Mouse (Mus musculus) thymus, postnatal 25 days (tissue): ENCODE measurements around the gene Pih1d1.

Experiments
- DNase-seq: peaks from one replicate; pipeline ENCODE4 v3.0.0; 2022

The Pih1d1 gene

DNA sequence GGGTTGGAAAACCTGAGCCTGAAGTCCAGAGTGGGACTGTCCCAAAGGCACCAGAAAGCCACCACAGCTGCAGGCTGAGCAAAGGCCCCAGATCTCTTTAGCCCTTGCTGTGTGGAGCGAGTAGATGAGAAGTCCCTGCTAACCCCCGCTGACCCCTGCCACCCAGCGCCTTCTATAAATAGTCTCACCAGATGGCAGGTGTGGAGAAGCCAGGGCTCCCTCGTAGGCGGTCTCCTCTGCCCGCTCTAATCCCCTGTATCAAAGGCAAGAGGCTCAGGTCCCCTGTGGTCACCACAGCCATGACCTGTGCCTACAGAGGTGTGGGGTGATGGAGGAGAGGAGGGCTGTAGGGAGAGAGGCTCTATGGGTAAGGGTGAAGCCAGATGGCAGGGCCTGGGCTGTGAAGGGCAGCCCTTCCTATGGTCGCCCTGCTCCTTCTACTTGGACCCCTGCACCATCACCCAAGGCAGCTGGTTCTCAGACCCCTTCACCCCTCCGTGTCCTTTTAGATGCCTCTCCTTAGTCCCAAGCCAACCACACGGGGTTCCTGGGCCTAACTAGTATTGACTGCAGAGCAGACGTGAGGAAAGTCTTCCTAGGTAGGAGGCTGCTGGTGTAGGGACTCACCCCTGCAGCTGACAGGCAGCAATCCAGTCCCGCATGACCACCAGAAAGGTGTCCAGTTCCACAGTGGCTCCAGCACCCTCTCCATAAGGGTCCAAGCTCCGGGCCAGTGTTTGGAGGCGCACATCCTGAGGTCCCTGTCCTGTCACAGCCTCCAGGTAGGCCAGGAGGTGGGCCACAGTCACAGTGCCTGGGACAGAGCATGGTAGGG lies 41.5 kb downstream of the Pih1d1 start:
- DNase-seq: no peak

DNA sequence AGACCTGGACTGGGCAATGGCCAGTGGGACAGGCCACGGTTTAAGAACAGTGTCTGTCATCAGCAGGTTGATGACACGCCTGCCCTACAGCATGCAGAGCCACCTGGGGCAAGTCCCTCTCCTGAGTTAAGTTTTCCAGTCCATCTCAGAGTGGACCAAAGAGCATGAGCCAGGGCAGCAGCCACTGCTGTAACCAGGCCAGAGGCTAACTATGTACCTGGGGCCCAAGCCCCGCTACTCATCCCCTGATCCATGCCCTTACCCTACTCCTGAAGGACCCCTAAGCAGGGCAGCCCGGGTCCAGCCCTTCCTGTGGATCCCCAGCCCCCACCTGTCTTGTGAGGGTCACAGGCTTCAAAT lies 42.1 kb downstream of the Pih1d1 start:
- DNase-seq: no peak

DNA sequence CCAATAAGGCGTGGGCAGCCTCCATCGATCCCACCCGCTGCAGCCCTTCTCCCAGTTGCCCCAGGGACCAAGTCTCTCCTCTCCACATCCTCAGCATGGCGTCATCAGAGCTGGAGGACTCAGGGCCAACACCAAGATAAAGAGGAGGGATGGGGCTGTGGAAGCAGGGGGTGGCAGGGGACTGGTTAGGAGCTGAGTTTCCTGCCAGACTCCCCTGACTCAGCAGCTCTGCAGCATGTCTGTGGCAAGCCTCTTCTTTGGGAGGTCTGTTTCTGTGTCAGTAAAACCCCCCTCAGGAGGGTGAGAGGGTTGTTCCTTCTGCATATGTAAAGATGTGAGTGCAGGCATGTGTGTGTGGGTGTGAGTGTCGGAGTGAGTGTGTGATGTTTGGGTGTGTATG lies 42.9 kb downstream of the Pih1d1 start:
- no peak for DNase-seq

DNA sequence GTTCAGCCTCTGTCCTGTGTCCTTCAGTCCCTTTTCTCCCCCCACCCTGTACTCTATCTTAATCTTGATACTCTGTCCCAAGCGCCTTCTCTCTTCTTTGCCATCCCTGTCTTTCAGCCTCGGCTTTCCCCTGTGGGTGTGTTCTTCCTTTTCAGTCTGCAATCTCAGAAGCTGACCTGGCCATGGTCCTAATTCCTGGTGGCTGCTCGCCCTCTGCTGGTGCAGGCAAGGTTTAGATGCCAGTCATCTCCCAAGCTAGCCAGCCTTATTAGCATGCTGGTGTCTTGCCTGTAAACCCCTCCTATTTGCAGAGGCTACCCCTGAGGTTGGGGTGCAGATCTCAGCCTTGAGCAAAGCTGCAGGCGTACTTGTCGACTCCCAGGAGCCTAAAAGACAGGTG lies 44.3 kb downstream of the Pih1d1 start:
- DNase-seq: peak; percentile 28

DNA sequence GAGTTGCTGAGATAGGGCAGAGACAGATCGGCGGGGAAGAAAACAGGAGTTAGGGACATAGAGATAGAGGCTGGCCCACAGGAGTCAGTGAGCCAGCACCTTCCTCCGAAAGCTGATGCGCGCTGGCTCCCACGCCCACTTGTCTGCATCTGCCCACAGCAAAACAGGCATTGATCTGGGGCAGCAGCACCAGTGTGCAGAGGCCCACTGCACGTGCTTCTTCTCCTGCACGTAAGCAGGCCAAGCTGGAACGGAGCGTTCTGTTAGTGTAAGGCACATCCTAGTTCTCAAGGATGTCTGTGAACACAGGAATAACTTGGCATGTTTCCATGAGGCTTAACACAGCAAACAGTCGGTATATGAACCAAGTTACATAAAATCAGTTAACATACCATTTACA lies 44.9 kb downstream of the Pih1d1 start:
- no peak for DNase-seq

- no peak for DNase-seq
Measured at GRCm38 (mm10) chr7:45202654-45203053, 48.6 kb downstream of the Pih1d1 start.

- DNase-seq: peak; percentile 94
Measured at GRCm38 (mm10) chr7:45204380-45205143, 50.5 kb downstream of the Pih1d1 start, which contains the start of gene Ccdc155. Ccdc155 (minus strand) TSS chr7:45204892.

GRCm38 (mm10) chr7:45208260-45208659 lies 54.2 kb downstream of the Pih1d1 start:
- DNase-seq: no peak
